Mouse (Mus musculus) right cerebral cortex, postnatal 25 days (tissue): ENCODE measurements at regions not wholly inside any gene's neighbourhood (a gene's known extent, or its start where the extent isn't known, plus 50 kb on each side); places are given as distances from the start of the nearest gene placed in this dataset.

Experiments
- DNase-seq: peaks from one replicate; pipeline ENCODE4 v3.0.0; 2022

GRCm38 (mm10) chr6:143494341-143494740, 327.3 kb downstream of the Etnk1 start:
- no peak for DNase-seq

- no peak for DNase-seq
These were observed 327.9 kb downstream of the Etnk1 start for GRCm38 (mm10) chr6:143494886-143495285.

- no peak for DNase-seq
These were observed 331.7 kb downstream of the Etnk1 start for GRCm38 (mm10) chr6:143498764-143499163.

GRCm38 (mm10) chr6:143499259-143500043, 332.4 kb downstream of the Etnk1 start:
- no peak for DNase-seq

- DNase-seq: no peak
These were observed 335.8 kb downstream of the Etnk1 start for GRCm38 (mm10) chr6:143502803-143503202.

- DNase-seq: no peak
These were observed 336.9 kb downstream of the Etnk1 start for GRCm38 (mm10) chr6:143503953-143504352.

GRCm38 (mm10) chr6:143513459-143513858, 346.4 kb downstream of the Etnk1 start:
- no peak for DNase-seq

- DNase-seq: no peak
These were observed 348.1 kb downstream of the Etnk1 start for GRCm38 (mm10) chr6:143515137-143515536.

- no peak for DNase-seq
These were observed 349.7 kb downstream of the Etnk1 start for GRCm38 (mm10) chr6:143516746-143517145.

- no peak for DNase-seq
These were observed 351.5 kb downstream of the Etnk1 start for GRCm38 (mm10) chr6:143518476-143518875.

GRCm38 (mm10) chr6:143519668-143520067, 352.6 kb downstream of the Etnk1 start:
- DNase-seq: no peak

- DNase-seq: no peak
These were observed 358.1 kb downstream of the Etnk1 start for GRCm38 (mm10) chr6:143525092-143525491.

- DNase-seq: no peak
These were observed 361.9 kb downstream of the Etnk1 start for GRCm38 (mm10) chr6:143528898-143529297.

GRCm38 (mm10) chr6:143530372-143531224, 363.6 kb downstream of the Etnk1 start:
- no peak for DNase-seq

GRCm38 (mm10) chr6:143531477-143531876, 364.5 kb downstream of the Etnk1 start:
- no peak for DNase-seq

GRCm38 (mm10) chr6:143532380-143532779, 365.4 kb downstream of the Etnk1 start:
- no peak for DNase-seq

GRCm38 (mm10) chr6:143535265-143535664, 368.2 kb downstream of the Etnk1 start:
- DNase-seq: peak; percentile 36

GRCm38 (mm10) chr6:143535726-143536125, 368.7 kb downstream of the Etnk1 start:
- no peak for DNase-seq

- no peak for DNase-seq
These were observed 369.7 kb downstream of the Etnk1 start for GRCm38 (mm10) chr6:143536525-143537293.

GRCm38 (mm10) chr6:143547406-143547903, 380.4 kb downstream of the Etnk1 start:
- DNase-seq: peak; percentile 10

- no peak for DNase-seq
These were observed 387.9 kb downstream of the Etnk1 start for GRCm38 (mm10) chr6:143554946-143555345.

GRCm38 (mm10) chr6:143558046-143558884, 391.2 kb downstream of the Etnk1 start:
- DNase-seq: no peak
